ENCODE assay signal across 10 mouse cellular contexts in the genomic region with DNA sequence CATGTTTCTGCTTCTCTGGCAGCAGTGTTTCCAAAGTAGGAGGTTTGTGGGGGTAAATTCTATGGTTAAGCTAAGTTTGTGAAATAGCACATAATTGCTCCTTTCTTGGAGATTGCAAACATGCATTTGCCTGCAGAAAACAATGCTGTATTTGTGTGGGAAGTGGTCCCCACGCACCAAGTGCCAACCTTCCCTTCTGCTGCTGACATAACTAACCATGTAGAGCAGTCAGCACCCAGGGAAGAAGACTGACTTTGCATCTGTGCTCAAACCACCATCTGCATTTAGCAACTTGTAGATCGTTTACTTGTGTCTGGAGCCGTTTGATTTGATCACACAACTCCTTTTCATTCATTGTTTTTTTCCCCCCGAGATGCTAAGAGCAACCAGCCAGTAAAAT.
"Had no signal": no experiment of that assay in that cellular context is flagged by ENCODE, and none has a peak within 500 bp of the region (broad histone marks: within the 10 kb centered on the region; RNA-seq: fewer than 3 reads in every experiment).

No protein-coding gene starts in this region.

- ATAC-seq: hindbrain, embryonic 16.5 days; inflammation-experienced regulatory T-cells, adult 6 months; intestine, postnatal 0 days; liver, postnatal 0 days; midbrain, embryonic 16.5 days had no signal

- DNase-seq: kidney, adult 9 months; kidney, postnatal 36 days; liver; liver, embryonic 13.5 days; liver, postnatal 0 days; retina, postnatal 1 day had no signal
